Mouse (Mus musculus) brain, embryonic 14.5 days (tissue): ENCODE measurements around the gene Fance. TPM values are rescaled to one million over a fixed set of nuclear protein-coding genes. Genes with fewer than 3 reads are reported as not detected.
"Not testable (repeated sequence)": the region's sequence is repeated elsewhere in the genome, so short reads cannot be mapped to it uniquely, and the experiment has no call there.

Experiments
- DNase-seq: peaks from one replicate; pipeline ENCODE4 v3.0.0-alpha.2; 2011; ENCODE audit warnings: low read depth
- CTCF ChIP-seq: fragments of 200-500 bp; IDR thresholded peaks from 2 replicates; pipeline ENCODE4 v1.5.1; 2012; ENCODE audit warnings: inconsistent platforms, mild to moderate bottlenecking, moderate library complexity, borderline replicate concordance; ENCODE audit not compliant: insufficient read depth, insufficient read length; ENCODE audit errors: extremely low read depth
- POLR2A ChIP-seq: fragments of 200-500 bp; IDR thresholded peaks from 2 replicates; pipeline ENCODE4 v1.6.1; 2012; ENCODE audit warnings: mild to moderate bottlenecking, inconsistent platforms, borderline replicate concordance; ENCODE audit not compliant: poor library complexity, insufficient read depth, insufficient read length, severe bottlenecking; ENCODE audit errors: extremely low read depth
- polyA plus RNA-seq: library from polyadenylated mRNA; depleted of rRNA; stranded (reverse); fragments of >200 nt; gene quantifications from 2 replicates; pipeline ENCODE4 v1.2.3, GENCODE M21; 2012

The Fance gene
- polyA plus RNA-seq, 1 experiment, result 19.6 TPM

- DNase-seq, result peak; percentile 50
- TF ChIP-seq CTCF (peak; percentile 15; the same call in 1 of the 2 replicates), POLR2A (no peak)
Measured at GRCm38 (mm10) chr17:28312232-28313211, 797 bp upstream of the Fance start.

- peak; percentile 62 for DNase-seq
- TF ChIP-seq POLR2A (no peak), CTCF (no peak)
Measured at GRCm38 (mm10) chr17:28313880-28314225, 534 bp downstream of the Fance start.

DNA sequence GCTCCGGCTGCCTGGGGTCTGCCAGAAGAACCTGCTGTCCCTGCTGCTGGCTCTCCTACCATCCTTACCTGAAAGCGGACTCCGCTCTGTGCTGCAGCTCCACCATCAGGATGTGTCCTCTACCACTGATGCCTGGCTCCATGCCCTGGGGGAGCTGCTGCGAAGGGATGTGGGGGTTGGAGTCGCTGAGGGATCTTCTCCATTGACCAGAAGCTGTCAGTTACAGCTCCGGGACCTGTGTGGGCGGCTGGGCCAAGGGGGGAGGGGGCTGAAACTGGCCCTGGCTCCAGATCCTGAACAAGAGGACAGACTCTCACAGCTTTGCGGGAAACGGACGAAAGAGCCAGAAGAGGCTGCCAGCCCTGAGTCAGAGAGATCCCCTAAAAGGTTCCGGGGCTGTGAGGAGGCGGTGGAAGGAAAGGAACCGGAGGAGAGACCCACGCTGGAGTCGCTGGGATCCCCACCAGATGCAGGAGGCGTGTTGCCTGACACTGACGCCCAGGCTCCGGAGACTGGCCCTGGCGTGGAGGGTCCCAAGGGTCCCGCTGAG is 2.4 kb downstream of the Fance start:
- no peak for TF ChIP-seq POLR2A
- no peak for DNase-seq

- TF ChIP-seq POLR2A (no peak), CTCF (no peak)
- no peak for DNase-seq
Measured at GRCm38 (mm10) chr17:28316476-28316875, 3.2 kb downstream of the Fance start.

DNA sequence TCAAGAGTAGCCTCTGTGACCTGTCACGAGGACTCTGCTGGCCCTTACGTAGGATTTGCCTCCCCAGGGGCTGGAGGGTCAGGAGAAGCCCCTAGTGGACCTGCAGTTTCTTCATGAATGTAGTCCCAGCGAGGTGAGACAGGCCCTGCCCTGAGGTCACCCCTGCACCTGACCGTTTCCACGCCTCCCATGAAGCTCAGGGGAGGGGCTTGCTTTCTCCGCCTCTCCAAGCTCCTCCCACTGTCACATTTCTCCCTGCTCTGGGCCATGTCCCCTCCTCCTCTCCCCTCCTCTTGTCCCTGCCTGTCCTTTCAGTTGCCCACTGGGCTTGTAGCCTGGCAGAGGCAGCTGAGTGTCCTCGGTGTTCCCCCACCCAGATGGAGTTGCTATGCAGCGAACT is 3.8 kb downstream of the Fance start:
- TF ChIP-seq CTCF (no peak), POLR2A (no peak)
- no peak for DNase-seq

DNA sequence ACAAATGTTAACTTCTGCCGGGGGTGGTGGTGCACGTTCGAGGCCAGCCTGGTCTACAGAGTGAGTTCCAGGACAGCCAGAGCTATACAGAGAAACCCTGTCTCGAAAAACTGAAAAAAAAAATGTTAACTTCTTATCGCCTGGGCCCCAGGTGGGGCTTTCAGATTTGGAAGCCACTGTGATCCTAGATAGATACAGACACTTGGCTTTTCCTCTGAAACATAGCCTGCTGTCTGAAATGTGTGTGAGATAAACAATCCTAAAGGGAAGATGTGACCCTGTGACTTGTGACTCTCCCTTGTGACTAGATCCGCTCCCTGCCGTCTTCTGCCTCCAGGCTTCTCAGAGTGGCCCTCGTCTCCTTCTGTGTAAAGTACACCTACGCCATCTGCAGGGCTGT is 4.4 kb downstream of the Fance start:
- TF ChIP-seq POLR2A (no peak), CTCF (no peak)
- no peak for DNase-seq

- no peak for TF ChIP-seq CTCF
- DNase-seq, result no peak
Measured at GRCm38 (mm10) chr17:28321700-28322099, 8.4 kb downstream of the Fance start.

GRCm38 (mm10) chr17:28323786-28324185 is 10.5 kb downstream of the Fance start:
- TF ChIP-seq POLR2A (no peak), CTCF (no peak)
- DNase-seq, result no peak

DNA sequence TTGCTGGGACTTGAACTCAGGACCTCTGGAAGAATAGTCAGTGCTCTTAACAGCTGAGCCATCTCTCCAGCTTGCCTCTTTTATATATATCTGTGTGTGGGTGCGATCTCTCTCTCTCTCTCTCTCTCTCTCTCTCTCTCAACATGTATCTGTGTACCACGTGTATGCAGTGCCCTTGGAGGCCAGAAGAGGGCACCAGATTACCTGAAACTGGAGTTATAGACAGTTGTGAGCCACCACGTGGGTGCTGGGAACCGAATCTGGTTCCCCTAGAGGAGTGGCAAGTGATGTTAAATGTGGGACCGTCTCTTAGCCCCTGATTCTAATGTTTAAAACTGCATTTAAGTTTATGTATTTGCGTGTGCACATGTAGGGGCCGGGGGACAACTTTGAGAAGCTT is 11.1 kb downstream of the Fance start:
- DNase-seq, result not testable (repeated sequence)

GRCm38 (mm10) chr17:28325751-28326150 is 12.4 kb downstream of the Fance start:
- no peak for DNase-seq
- no peak for TF ChIP-seq CTCF

- TF ChIP-seq CTCF (no peak), POLR2A (no peak)
- DNase-seq, result no peak
Measured at GRCm38 (mm10) chr17:28326951-28327350, 13.6 kb downstream of the Fance start.

GRCm38 (mm10) chr17:28327673-28328325 is 14.5 kb downstream of the Fance start:
- no peak for DNase-seq
- no peak for TF ChIP-seq POLR2A
- no peak for TF ChIP-seq CTCF
